Mouse (Mus musculus) bone marrow, adult 2 months (tissue): ENCODE data around the gene Odf3l2.

Source experiments
- CTCF ChIP-seq: fragments of 200-500 bp; IDR thresholded peaks from 2 replicates; pipeline ENCODE4 v1.5.1; 2011; ENCODE audit warnings: low read length, control low read depth; ENCODE audit not compliant: control insufficient read depth, insufficient read depth
- POLR2A ChIP-seq: fragments of 200-500 bp; IDR thresholded peaks from 2 replicates; pipeline ENCODE4 v1.6.1; 2011; ENCODE audit warnings: low read depth, mild to moderate bottlenecking, control low read depth, low read length, borderline replicate concordance; ENCODE audit not compliant: control insufficient read depth

- no peak for TF ChIP-seq CTCF
- no peak for TF ChIP-seq POLR2A
Measured at GRCm38 (mm10) chr10:79682551-79682915, 37.0 kb upstream of the Odf3l2 start.
